Comparison of ENCODE assay signal across 8 mouse cellular contexts in the genomic region with DNA sequence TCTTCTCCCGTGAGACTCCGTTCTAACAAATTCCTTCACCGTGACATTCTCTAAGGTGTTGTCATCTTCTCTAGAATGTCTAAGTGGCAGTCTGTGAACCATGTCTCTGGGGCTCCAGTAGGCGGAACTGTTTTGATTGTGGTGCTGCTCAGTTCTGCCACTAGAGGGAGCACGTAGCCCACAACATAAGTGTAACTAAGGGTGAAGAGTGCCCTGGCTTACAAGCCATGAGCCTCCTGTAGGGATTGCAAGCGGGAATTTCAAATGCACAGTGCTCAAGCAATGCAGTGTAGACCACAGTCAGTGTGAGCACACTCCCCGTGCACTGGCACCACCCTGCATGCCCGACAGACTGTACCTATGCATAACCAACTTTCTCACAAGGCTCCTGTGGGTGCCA. TPM values are rescaled to one million over a fixed set of nuclear protein-coding genes. Genes with fewer than 3 reads are reported as not detected.
A peak's percentile ranks its signal among the peaks of the same experiment; 100 is the strongest.
DNase-seq lines count a peak whose midpoint lies in the region; ATAC-seq lines count a peak whose summit lies in the region.

No protein-coding gene starts in this region.

- H3K27ac ChIP-seq in hindbrain, embryonic 11.5 days (ENCODE audit: low read depth, low read length), result no peak overlapping the region

- DNase-seq in NIH3T3 (ENCODE audit: low read depth), result peak; percentile 81
- DNase-seq in cerebellum, adult 8-10 months, result peak; percentile 80
- DNase-seq in hindbrain, embryonic 11.5 days (ENCODE audit: low spot score), result peak; percentile 92
- peak; percentile 84 for DNase-seq in layer of hippocampus, adult 9-10 months (ENCODE audit: low spot score)
- DNase-seq in lung, postnatal 10 days, result peak; percentile 90
- peak; percentile 74 for DNase-seq in ovary, postnatal 14 days (ENCODE audit: low spot score)
- DNase-seq in thymus, postnatal 14 days, result peak; percentile 80

- no peaks in the 10 kb centered on the region for H3K27me3 ChIP-seq in hindbrain, embryonic 11.5 days (ENCODE audit: control insufficient read depth, insufficient read depth, low read length)

- ATAC-seq in frontal cortex, adult (ENCODE audit: low TSS enrichment), result peak; percentile 95
- ATAC-seq in hindbrain, embryonic 11.5 days (ENCODE audit: low FRiP score), result peak; percentile 81

- 7% methylated on average over 8 of the region's 8 CpGs for WGBS in hindbrain, embryonic 11.5 days

- H3K4me2 ChIP-seq in hindbrain, embryonic 11.5 days (replicated peaks; ENCODE audit: low read depth, low read length), result no peak overlapping the region

- H3K4me3 ChIP-seq in hindbrain, embryonic 11.5 days (ENCODE audit: low read depth, low read length), result no peak overlapping the region

- no peaks in the 10 kb centered on the region for H3K4me1 ChIP-seq in hindbrain, embryonic 11.5 days (replicated peaks; ENCODE audit: control insufficient read depth, insufficient read depth, low read length)

- H3K36me3 ChIP-seq in hindbrain, embryonic 11.5 days (ENCODE audit: control insufficient read depth, insufficient read depth, low read length), result no peaks in the 10 kb centered on the region

- H3K9me3 ChIP-seq in hindbrain, embryonic 11.5 days (ENCODE audit: control insufficient read depth, low read length), result no peaks in the 10 kb centered on the region

- H3K9ac ChIP-seq in hindbrain, embryonic 11.5 days (ENCODE audit: low read depth, low read length), result no peak overlapping the region

RNA-seq across cellular contexts. Expression of a gene that starts 43.2 kb away (rescaled TPM):
- 10.4 and 10.9 TPM in 2 replicates for polyA plus RNA-seq in hindbrain, embryonic 11.5 days (2014; fragmentation: Nextera tagmentation; extraction: Ambion mirVana)
